Mouse (Mus musculus): ENCODE measurements around the gene Mrpl38.
"Not testable (repeated sequence)": the region's sequence is repeated elsewhere in the genome, so short reads cannot be mapped to it uniquely, and the experiment has no call there.

Gene Mrpl38

DNA sequence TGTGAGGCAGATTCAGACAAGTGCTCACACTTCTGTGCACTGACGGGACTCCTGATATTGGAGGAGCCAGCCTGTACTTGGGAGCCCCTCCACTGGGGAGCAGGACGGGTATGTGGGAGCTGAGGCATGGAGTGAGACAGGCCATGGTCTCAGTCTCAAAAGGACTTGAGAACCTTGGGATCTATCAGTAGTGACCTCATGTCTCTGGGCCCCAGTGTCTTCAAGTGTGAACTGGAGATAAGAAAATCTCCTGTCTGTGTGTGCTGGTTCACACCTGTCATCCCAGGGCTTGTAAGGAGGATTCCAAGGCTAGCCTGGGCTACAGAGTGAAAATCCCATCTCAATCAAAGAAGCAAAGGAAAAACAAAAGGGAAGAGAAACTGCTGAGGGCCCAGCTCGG is 4.8 kb upstream of the Mrpl38 start:
- no peak for DNase-seq (ENCODE audit: low spot score in 2 of 2)

DNA sequence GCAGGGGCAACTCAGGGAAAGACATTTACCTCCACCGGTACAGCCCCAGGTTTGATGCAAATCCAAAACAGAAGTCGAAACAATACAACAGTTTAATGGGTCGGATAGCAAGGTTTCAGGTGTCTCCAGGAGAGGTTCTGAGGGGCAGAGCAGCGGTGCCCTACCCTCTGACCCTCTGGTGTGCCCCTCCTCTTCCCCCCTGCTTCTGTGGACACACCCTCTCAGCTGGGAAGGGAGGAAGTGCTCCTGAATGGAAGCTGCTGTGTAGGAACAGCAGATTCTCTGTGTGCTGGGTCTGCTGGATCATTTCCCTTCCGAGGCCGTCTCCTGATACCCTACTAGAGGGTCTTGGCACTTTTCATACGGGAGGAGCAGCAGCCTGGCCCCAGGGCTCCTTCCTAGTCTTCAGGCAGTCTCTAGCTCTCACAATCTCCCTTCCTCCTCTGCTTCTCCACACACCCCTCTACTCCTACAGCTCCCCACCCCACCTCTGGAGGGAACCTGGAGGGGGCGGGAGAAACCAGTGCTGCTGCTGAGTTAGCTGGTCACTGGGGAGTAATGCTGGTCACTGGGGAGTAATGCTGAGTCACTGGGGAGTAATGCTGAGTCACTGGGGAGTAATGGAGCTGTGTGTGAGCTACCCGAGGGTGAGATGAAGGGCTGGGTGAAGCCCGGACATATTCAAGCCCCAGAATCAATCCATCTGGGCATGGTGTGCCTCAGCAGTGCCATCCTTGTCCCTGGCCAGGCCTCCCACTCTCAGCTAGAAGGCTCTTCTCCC is 3.7 kb upstream of the Mrpl38 start:
- DNase-seq (ENCODE audit: low spot score in 2 of 2) = no peak

DNA sequence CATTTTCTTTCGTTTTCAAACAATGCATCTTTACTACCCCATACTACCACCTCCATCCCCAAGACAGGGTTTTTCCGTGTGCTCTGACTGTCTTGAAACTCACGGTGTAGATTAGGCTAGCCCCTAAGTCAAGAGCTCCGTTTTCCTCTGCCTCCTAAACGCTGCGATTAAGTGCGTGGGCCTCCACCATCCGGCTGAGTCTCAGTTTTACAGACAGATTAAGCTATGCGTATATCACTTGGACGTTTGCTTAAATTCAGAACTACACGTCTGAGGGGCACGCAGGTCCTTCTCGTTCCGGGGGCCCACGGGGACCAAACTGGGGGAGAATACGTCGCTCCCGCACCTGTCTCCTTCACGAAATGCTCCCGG is 586 bp downstream of the Mrpl38 start:
- DNase-seq (ENCODE audit: low spot score in 2 of 2) = no peak

DNA sequence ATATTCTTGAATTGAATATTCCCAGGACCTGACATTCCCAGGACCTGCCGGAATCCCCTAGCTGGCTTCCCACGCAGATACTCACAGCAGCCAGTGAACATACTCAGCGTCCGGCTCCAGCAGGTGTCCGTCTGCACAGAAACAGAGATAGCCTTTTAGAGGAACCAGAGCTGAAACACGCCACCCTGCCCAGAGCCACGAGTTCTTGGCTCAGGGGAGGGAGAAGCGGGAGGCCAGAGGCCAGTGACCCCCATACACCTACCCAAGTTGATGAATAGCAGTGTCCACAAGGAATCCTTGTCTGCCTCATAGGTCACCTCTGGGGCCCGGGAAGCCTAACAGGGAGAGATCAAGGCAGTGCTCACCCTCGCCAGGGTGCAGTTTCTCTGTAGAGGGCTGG is 4.5 kb downstream of the Mrpl38 start:
- DNase-seq (ENCODE audit: low spot score in 2 of 2) = no peak

DNA sequence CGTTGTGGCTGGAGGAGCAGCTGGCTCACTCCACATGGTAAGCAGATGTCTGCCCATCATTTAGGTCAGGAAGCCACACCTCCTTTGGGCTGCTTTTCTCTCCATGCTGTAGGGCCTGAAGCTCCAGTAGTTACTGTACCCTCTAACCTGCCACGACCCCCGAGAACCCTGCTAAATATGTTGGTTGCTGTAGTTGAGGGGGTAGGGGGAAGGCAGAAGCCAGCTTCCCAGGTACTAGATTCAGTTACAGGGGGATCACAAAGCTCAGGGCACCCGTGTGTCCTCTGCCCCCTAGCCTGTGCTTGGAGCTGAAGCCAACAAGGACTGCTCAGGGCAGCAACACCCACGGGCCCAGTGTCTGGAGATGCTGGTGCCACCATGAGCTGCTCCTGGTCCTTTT is 5.2 kb downstream of the Mrpl38 start:
- DNase-seq (ENCODE audit: low spot score in 2 of 2) = peak in 1 of 2 experiments; percentile 29

DNA sequence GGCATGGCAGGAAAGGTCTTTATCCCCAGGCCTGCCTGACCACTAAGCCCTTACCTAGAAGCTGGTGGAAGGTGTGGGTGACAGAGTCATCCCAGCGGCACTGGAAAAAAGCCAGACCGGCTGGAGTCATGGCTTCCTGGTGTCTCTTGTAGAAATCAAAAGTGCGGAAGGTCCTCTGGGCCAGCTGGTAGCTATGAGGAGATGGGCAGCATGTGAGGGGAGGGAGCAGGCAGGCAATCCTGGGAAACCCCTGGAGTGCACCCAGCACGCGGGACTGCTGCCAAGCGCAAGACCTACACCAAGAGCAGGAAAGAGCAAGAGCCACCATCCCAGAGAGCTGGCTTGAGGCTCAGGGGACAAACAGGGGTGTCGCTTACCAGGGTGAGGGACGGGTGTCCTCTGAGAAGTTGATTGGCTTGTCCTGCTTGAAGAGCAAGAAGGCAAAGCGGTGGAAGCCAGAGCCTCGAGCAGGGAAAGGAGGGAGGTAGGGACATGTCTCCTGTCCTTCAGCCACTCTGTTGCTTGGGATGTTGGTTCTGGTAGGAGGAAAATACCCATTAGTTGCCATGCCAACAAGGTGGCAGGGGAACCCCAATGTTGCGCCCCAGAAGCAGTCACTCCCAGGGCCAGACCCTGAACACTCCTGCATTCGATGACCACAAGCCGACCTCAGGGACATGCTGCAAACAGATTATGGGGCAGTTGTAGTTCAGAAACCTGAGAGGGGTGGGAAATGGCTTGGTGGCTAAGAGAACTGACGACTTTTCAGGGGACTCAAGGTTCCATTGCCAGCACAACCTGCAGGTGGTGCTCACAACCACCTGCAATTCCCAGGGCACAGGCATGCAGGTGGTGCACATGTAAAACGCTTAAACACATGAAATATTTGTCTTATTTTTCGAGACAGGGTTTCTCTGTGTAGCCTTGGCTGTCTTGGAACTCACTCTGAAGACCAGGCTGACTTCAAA is 6.0 kb downstream of the Mrpl38 start:
- peak in 1 of 2 experiments; percentile 33 for DNase-seq (ENCODE audit: low spot score in 2 of 2)

DNA sequence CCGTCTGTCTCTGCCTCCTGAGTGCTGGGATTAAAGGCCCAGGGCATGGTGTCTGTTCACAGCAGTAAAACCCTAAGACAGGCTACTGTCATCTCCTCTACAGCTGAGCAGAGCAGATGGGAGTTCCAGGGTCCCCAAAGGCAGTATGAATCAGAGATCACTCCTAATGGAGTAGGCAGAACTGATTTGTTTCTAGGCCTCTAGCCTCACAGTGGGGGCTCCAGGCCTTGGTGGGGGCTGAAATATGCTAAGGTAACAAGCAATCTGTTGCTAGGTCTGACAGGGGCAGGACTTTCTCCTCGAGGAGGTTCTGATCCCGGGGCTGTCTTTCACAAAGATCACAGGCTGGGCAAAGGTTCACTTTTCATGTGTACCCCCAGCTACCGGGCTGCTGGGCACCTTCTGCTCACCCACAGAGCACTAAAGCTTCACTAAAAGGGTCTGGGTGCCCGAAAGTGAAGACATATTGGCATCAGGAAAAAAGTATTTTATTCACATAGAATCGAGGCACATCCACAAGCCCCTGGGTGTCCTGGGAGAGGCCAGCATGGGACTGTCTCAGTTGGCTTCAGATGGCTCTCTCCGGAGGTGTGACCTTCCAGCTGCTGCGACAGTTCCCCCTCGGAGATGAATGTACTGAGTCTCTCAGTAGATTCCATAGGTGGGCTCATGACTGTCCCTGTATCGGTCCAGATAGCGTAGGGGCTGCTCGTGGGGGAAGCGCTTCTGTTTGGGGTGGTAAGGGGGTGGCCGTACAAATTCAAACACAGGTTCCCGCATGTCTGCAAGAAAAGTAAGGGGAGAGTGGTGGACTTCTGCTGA is 7.1 kb downstream of the Mrpl38 start:
- DNase-seq (ENCODE audit: low spot score in 2 of 2) = peak in 1 of 2 experiments; percentile 28

DNA sequence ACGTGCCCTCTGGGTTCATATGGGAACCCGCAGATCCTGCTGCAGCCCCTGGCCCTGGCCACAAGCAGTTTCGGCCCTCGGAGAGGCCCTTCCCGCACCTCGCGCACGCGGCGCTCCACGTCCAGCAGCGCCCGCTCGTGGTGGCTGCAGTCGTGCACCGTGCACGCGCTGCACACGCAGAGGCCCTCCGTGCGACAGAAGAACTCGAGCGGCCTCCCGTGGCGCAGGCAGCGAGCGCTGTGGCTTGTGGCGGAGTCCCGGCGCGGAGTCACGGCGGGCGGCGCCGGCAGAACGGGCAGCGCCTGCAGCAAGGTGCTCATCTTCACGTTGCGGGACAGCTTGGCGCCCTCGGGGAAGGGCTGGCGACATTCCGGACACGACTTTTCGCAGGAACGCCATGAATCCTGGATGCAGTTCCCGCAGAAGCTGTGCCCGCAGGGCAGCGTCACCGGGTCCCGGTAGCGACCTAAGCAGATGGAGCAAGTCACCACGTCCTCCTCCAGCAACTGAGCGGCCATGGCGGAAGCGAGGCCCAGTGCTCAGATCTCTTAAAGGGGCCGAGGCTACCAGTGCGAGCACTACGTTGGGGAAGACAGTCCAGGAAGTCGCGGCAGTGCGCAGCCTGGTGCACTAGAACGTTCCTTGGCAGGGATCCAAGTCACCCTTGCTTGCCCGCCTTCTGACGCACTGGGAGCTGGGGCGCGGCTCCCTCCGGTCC is 8.0 kb downstream of the Mrpl38 start, which contains the start of gene Trim65:
TSS of gene Trim65 (minus strand) at position 641 of the 718 bp plus-strand sequence.
- DNase-seq (ENCODE audit: low spot score in 2 of 2) = peak; percentile 92 to 94

DNA sequence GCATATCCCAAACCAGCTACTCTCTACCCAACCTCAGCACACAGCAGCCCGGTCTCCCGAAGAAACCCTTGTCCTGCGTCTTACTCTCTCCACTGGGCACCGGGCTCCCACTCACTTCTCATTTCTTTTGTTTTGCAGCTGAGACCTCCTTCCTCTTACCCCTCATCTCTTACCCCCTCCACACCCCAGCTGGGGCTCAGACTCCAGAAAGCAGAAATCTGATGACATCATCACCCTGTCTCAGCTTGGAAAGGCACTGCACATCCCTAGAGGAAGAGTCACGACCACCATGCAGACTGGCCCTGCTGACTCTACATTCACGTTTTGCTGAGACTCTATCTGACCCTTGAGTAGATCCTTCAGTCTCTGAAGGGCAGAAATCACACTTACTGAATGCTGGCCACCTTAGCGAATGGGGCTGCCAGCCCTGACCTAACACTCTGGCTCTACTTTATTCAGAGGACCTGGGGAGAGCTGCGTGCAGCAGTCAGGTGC is 8.6 kb downstream of the Mrpl38 start:
- DNase-seq (ENCODE audit: low spot score in 2 of 2) = peak in 1 of 2 experiments; percentile 26

DNA sequence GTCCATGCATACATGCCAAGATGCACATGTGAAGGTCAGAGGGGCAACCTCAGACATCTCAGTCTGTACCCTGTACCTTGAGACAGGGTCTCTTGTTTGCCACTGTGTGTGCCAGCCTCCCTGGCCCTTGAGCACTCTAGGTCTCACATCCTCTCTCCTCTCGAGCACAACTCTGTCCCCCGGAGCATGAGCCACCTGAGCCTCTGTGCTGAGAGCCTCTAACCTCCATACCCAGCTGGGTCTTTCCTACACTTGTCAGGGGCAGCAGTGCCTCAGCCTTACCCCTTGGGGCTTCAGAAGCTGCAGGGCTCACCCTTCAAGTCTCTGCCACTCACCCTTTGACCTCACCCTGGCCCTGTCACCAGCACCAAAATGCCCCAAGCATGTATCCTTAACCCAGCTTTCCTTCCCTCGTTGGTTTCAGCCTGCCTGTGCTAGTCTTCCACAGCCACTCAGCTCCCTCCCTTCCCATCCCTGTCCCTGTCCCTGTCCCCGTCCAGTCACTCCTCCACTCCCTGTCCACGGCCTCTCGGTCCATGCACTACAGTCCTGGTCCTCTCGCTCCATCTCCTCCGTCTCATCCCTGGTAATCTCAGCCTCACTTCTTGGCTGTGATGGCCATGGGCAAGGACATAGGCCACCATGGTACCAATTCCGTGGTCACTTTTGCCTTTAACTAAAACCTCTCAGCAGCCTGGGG is 9.4 kb downstream of the Mrpl38 start:
- peak in 1 of 2 experiments; percentile 17 for DNase-seq (ENCODE audit: low spot score in 2 of 2)

DNA sequence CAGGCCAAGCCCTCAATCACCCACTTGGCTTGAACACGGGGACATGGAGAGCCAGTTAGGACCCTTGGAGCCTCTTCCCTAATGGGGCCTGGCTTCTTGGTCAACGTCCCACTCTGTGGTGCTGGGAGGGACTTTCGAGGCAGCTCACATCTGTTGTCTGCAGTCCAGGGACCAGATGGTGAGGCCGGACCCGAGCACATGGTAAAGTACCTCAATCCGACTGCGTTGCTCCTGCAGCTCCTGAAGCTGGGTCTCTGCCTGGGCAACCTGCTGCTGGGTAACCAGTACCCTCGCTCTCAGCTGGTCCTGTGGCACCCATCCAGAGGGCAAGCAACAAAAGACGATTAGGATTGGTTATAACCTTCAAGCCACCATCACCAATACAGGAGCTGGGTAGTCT is 10.7 kb downstream of the Mrpl38 start:
- peak in 1 of 2 experiments; percentile 40 for DNase-seq (ENCODE audit: low spot score in 2 of 2)

DNA sequence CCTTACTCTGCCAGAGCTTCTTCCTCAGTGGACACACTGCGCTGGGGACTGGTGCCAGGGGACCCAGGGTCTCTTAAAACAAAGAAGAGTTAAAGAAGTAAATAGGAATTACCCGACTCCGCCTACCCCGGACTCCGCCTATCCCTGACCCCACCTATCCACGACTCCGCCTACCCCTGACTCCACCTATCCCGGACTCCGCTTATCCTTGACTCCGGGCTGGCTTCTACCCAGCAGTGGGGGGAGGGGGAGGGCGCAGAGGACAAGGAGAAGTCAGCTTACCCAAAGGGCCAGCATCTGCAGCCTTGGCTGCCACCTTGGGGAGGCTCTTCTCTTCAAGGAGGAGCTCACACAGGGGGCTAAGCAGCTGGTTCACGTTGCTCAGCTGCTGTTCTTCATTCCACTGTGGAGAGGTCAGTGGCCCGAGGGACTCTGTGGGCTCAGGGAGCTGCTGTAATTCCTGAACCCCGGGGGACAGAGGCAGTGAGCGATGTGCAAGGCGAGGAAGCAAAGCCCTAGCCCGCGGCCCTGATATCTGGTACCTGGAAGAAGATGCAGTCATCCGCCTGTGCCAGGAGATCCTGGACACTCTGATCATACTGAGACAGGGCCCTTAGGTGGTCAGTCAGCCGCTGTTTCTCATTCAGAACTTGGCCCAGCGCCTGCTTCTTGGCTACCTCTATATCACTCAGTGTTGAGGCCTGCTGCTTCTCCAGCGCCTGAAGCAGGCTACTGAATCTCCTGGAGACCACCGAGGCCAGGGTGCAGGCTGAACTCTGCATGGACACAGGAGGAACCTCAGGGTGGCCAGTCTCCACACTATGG is 11.3 kb downstream of the Mrpl38 start, which contains the start of gene Trim47:
TSS of gene Trim47 (minus strand) at position 55 of the 825 bp plus-strand sequence.
- peak; percentile 41 to 62 for DNase-seq (ENCODE audit: low spot score in 2 of 2)

DNA sequence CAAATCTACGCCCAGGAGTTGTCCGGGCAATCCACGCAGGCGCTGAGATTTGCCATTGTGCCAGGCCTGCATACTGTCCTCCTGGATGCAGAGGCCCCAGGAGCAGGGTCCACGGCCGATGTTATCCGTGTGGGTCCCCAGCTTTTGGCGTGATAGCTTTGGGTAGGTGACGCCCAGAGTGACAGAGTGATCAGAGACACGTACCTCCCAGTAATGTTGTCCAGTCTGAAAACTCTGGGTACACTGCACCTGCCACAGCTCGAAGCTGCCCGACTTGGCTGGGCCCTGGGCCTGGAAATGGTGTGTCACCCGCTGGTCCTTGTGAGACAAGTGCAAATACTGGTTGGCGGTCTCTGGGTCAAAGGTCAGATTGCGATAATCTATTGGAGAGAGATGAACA is 12.4 kb downstream of the Mrpl38 start:
- no peak for DNase-seq (ENCODE audit: low spot score in 2 of 2)

DNA sequence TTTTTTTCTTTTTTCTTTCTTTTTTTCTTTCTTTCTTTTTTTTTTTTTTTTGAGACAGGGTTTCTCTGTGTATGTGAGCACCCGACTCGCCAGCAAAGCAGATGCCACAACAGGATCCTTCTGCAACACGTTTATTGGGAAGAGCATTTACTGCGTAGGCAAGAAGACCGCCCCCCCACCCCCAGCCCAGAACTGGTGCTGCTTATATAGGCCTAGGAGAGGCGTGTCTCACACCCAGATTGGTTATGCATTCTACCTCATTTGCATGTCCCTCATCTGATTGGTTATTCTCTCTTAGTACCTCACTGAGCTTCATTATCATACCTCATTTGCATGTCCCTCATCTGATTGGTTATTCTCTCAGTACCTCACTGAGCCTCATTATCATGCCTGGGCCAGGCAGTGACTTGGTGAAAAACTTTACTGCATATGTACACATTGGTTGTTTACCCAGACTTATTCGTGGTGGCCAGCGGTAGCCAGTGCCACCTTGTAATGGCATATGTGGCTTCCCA is 16.9 kb downstream of the Mrpl38 start:
- DNase-seq (ENCODE audit: low spot score in 2 of 2) = not testable (repeated sequence)

DNA sequence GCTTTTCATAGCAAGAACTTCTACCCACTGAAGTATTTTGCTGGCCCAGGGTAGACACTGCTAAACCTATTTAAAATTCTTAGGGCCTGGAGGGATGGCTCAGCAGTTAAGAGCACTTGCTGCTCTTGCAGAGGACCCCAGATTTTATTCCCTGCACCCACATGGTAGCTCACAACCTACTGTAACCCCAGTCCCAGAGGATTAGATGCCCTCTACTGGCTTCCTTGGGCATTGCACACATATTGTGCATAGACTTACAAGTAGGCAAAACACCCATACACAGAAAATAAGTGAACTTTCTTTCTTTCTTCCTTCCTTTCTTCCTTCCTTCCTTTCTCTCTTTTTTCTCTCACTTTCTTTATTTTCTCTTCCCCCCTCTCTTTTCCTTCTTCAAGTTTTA is 20.8 kb downstream of the Mrpl38 start:
- DNase-seq (ENCODE audit: low spot score in 2 of 2) = no peak

DNA sequence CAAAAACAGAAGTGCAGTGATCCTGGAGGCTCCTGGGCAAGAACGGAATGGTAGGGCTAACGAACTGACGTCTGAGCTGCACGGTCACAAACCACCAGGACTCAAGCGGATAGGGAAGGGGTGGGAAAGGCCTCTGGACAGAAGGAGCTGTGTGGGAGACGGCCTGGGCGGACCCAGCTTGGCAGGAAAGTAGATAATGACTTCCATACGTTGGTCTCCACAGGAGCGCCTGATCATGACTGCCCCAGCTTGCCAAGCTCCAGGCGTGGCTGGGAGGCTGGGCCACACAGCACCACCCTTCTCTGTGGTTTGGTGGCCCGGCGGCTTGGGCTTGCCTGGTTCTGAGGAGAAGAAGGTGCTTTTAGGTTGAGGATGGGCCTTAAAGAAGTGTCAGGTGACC is 21.4 kb downstream of the Mrpl38 start:
- no peak for DNase-seq (ENCODE audit: low spot score in 2 of 2)

DNA sequence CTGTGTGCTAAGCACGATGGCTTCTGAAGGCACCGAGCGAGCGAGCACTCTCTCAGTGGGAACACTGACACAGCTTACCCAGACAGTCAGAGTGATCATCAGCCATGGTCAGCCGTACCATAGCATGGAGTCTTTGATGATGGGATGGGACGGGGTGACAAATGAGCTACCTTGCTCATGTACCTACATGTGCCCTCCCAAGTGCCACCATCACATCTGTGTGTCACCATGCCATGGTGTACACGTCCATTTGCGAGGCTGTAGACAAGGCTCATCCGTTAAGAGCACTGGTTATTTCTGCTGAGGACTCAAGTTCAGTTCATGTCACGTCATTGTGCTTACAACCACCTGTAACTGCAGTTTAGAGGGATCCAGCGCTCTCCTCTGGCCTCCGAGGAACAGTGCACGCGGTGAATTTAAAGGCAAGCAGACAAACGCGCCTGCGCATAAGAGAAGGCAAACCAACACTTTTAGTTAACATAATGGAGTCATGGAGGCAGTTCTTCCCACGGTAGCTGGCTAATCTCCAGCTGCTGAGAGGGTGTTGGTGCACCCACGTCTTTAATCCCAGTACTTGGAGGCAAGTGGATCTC is 27.0 kb downstream of the Mrpl38 start:
- DNase-seq (ENCODE audit: low spot score in 2 of 2) = no peak

DNA sequence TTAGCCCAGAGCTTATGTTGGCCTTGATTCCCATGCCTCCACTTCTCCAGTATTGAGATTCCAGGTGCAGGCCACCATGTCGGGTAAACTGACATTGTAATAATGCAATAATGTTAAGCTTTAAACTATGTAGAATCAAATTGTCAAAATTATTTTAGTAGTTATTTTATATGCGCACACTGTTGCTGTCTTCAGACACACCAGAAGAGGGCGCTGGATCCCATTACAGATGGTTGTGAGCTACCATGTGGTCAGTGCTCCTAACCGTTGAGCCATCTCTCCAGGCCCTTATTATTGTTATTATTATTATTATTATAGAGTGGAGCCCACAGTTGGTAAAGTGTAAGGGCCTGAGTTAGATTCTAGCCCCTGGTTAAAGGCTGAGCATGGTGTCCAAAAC is 27.6 kb downstream of the Mrpl38 start:
- DNase-seq (ENCODE audit: low spot score in 2 of 2) = no peak

DNA sequence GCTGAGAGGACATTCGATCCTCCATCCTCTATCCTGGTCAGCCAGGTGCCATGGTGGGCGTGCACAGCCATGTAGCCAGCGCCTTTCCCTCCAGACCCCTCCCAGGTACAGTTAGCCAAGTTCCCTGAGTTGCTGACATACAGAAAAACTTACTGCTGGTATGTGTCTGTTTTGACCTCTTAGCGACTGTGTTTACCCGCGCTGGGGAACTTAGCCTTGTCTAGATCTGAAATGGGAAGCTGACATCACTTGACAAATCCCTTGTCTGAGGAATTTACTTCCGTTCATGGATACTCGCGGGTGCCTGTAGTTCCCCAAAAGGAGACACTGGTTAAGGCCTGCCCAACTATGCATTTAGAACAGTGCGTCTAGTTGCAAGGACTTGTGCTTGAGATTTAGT is 28.1 kb downstream of the Mrpl38 start:
- no peak for DNase-seq (ENCODE audit: low spot score in 2 of 2)
